Mouse (Mus musculus) fat pad, adult 2 months (tissue): Measurements from ENCODE around the gene Nudt17.
A peak's percentile ranks its signal among the peaks of the same experiment; 100 is the strongest.
"Not testable (repeated sequence)": the region's sequence is repeated elsewhere in the genome, so short reads cannot be mapped to it uniquely, and the experiment has no call there.

Experiments
- DNase-seq: peaks from one replicate; pipeline ENCODE4 v3.0.0-alpha.2; 2011; ENCODE audit warnings: low read depth, low spot score; ENCODE audit errors: extremely low read depth

Nudt17 gene

GRCm38 (mm10) chr3:96704778-96705177 is 3.6 kb downstream of the Nudt17 start:
- DNase-seq = no peak

GRCm38 (mm10) chr3:96701003-96701402 is 7.4 kb downstream of the Nudt17 start:
- no peak for DNase-seq

GRCm38 (mm10) chr3:96700376-96700775 is 8.0 kb downstream of the Nudt17 start:
- no peak for DNase-seq

- no peak for DNase-seq
These were observed 9.2 kb downstream of the Nudt17 start for GRCm38 (mm10) chr3:96698993-96699690.

GRCm38 (mm10) chr3:96696766-96697732 is 11.3 kb downstream of the Nudt17 start:
- DNase-seq = no peak

GRCm38 (mm10) chr3:96696198-96696765 is 12.1 kb downstream of the Nudt17 start, which contains the start of gene Pias3:
TSS of gene Pias3 (plus strand) at chr3:96696384.
- DNase-seq = no peak

- no peak for DNase-seq
These were observed 14.8 kb downstream of the Nudt17 start for GRCm38 (mm10) chr3:96693579-96693978.

- no peak for DNase-seq
These were observed 15.9 kb downstream of the Nudt17 start for GRCm38 (mm10) chr3:96692506-96692905.

- no peak for DNase-seq
These were observed 18.1 kb downstream of the Nudt17 start for GRCm38 (mm10) chr3:96690298-96690697.

- no peak for DNase-seq
These were observed 19.5 kb downstream of the Nudt17 start for GRCm38 (mm10) chr3:96688854-96689253.

GRCm38 (mm10) chr3:96686057-96686456 is 22.3 kb downstream of the Nudt17 start:
- DNase-seq = not testable (repeated sequence)

- DNase-seq = no peak
These were observed 23.6 kb downstream of the Nudt17 start for GRCm38 (mm10) chr3:96684822-96685156.

- no peak for DNase-seq
These were observed 24.1 kb downstream of the Nudt17 start for GRCm38 (mm10) chr3:96684151-96684821.

- no peak for DNase-seq
These were observed 24.9 kb downstream of the Nudt17 start for GRCm38 (mm10) chr3:96683496-96683895.

GRCm38 (mm10) chr3:96680269-96680956 is 27.9 kb downstream of the Nudt17 start:
- no peak for DNase-seq

- no peak for DNase-seq
These were observed 29.1 kb downstream of the Nudt17 start for GRCm38 (mm10) chr3:96679159-96679674.

- no peak for DNase-seq
These were observed 29.9 kb downstream of the Nudt17 start for GRCm38 (mm10) chr3:96678456-96678855.

- DNase-seq = no peak
These were observed 32.7 kb downstream of the Nudt17 start for GRCm38 (mm10) chr3:96675690-96676089.

- DNase-seq = no peak
These were observed 33.2 kb downstream of the Nudt17 start for GRCm38 (mm10) chr3:96675171-96675570.

- DNase-seq = peak; percentile 28
These were observed 33.9 kb downstream of the Nudt17 start for GRCm38 (mm10) chr3:96674442-96674841.
